Mouse (Mus musculus) liver, embryonic 11.5 days (tissue): ENCODE measurements at regions not wholly inside any gene's neighbourhood (a gene's known extent, or its start where the extent isn't known, plus 50 kb on each side); places are given as distances from the start of the nearest gene placed in this dataset.

Experiments used
- ATAC-seq: fragments of 200-750 bp; cut with Nextera tagmentation; replicated peaks from 2 replicates; pipeline ENCODE4 v1.8.0; 2017; ENCODE audit warnings: moderate number of reproducible peaks, mild to moderate bottlenecking, moderate TSS enrichment, moderate library complexity; ENCODE audit not compliant: low FRiP score
- DNase-seq: peaks from one replicate; pipeline ENCODE4 v3.0.0-alpha.2; 2017; ENCODE audit warnings: low spot score
- H3K27ac ChIP-seq: fragments of 300-500 bp; sonication (generic); 2 replicates; pipeline ENCODE4 v1.5.1; 2014; ENCODE audit warnings: mild to moderate bottlenecking, low read depth, low read length, control low read depth
- H3K27me3 ChIP-seq: fragments of 300-500 bp; sonication (generic); replicated peaks from 2 replicates; pipeline ENCODE4 v1.6.1; 2014; ENCODE audit warnings: low read length, mixed read lengths; ENCODE audit not compliant: control insufficient read depth, insufficient read depth
- H3K36me3 ChIP-seq: fragments of 300-500 bp; sonication (generic); 2 replicates; pipeline ENCODE4 v1.6.1; 2014; ENCODE audit warnings: mild to moderate bottlenecking, low read length, moderate library complexity, mixed read lengths; ENCODE audit not compliant: control insufficient read depth, insufficient read depth
- H3K4me1 ChIP-seq: fragments of 300-500 bp; sonication (generic); replicated peaks from 2 replicates; pipeline ENCODE4 v1.6.1; 2014; ENCODE audit warnings: low read length, mixed read lengths; ENCODE audit not compliant: control insufficient read depth, insufficient read depth
- H3K4me2 ChIP-seq: fragments of 300-500 bp; sonication (generic); 2 replicates; pipeline ENCODE4 v1.6.1; 2014; ENCODE audit warnings: mild to moderate bottlenecking, control low read depth, moderate library complexity
- H3K4me3 ChIP-seq: fragments of 300-500 bp; sonication (generic); 2 replicates; pipeline ENCODE4 v1.5.1; 2014; ENCODE audit warnings: low read depth, low read length, control low read depth
- H3K9ac ChIP-seq: fragments of 300-500 bp; sonication (generic); 2 replicates; pipeline ENCODE4 v1.6.1; 2014; ENCODE audit warnings: low read depth, low read length, control low read depth
- H3K9me3 ChIP-seq: fragments of 300-500 bp; sonication (generic); 2 replicates; pipeline ENCODE4 v1.6.1; 2016; ENCODE audit warnings: low read length, inconsistent platforms, mixed read lengths; ENCODE audit not compliant: control insufficient read depth
- WGBS: fragments of 180-500 bp; shearing (Covaris S2); extraction: QIAGEN DNeasy Blood & Tissue Kit; methylation state at CpG from one replicate; pipeline ENCODE4 v1.1.7; 2014; 5-methylcytosine and 5-hydroxymethylcytosine counted together

DNA sequence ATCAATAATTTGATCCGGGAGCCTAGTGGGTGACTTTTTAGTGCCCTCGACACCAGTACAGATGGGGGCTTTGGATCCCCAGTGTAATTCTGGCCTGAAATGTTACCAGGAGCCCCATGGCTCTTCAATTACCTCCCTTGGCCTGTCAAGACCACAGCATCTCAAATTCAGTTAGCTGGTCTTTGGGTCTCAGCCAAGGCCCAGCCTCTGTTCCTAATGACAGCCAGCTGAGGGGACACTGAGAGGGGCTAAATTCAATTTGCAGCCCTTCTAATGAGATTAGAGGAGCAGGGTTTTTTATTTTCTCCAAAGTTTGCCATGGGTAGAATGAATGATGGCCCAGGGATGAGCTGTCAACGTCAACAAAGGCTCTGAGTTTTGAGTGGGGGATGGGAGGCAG is 109.9 kb upstream of the Tbx20 start:
- Histone ChIP-seq H3K4me1 (no peaks in the 10 kb centered on the region; the same call in 1 of the 2 replicates), H3K4me2 (no peak overlapping the region), H3K9ac (no peak overlapping the region), H3K4me3 (no peak overlapping the region), H3K27ac (no peak overlapping the region), H3K36me3 (no peaks in the 10 kb centered on the region), H3K9me3 (no peaks in the 10 kb centered on the region), H3K27me3 (no peaks in the 10 kb centered on the region)
- DNase-seq (no peak), ATAC-seq (no peak)
- 53% methylated on average over 3 of the region's 3 CpGs for WGBS

DNA sequence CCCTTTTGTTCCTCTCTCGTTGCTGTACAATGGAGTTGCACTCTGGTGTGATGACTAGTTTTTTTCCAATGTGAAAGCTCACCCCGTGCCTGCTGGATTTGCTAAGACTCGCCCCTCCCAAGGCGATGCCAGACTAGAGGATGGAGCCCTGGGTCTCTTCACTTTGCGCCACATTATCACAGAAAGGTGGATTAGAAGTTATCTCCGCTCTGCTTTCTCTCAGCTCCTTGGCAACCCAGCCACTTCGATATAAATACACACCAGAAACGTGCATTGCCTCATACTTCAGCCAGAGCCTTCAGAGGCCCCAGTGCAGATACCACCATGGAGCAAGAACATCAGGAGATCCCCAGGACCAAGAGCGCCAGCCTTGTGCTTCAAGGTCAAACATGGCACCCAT is 114.2 kb upstream of the Tbx20 start:
- H3K9ac ChIP-seq: no peak overlapping the region
- 56% methylated on average over 9 of the region's 9 CpGs for WGBS
- no peaks in the 10 kb centered on the region for H3K27me3 ChIP-seq
- no peaks in the 10 kb centered on the region for H3K36me3 ChIP-seq
- no peak overlapping the region for H3K4me3 ChIP-seq
- H3K27ac ChIP-seq: no peak overlapping the region
- no peak for ATAC-seq
- no peak overlapping the region for H3K4me2 ChIP-seq
- DNase-seq: no peak
- no peaks in the 10 kb centered on the region; the same call in 1 of the 2 replicates for H3K4me1 ChIP-seq
- H3K9me3 ChIP-seq: no peaks in the 10 kb centered on the region

DNA sequence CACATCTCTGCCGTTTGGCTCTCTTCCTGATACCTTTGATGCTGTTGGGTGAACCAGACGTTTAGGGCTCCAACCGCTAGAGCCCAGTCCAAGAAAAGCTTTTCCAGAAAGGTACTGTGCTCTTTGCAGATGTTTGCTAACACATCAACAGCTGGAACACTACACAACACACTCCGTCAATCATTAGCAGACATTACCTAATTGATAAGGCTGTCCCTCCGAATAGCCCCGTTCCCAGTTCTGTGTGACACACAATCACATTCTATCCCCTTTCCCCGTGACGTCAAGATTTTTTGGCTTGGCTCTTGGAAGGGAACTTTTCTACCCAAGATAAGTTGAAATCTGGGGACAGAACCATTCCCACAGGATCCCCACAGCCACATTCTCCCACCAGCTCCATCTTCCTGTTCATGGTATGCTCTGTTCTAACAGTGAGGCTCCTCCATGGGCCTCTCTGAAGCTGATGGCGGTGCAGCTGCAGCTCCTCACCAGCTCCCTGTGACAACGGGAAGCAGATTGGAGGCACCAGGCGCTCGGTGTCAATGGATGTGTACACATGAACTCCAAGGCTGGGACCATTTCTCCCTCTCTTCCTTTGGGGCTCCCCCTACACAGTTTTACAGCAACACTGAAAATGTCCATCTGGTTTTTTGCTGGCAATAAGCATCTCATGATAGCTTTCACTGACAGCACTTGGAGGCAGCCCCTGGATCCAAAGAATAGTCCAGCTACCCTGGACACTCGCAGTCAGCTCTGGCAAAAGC is 122.6 kb upstream of the Tbx20 start:
- Histone ChIP-seq H3K9ac (no peak overlapping the region), H3K4me1 (0 out of 2 replicates have a peak, but pooled peaks cover 2% of the 10 kb centered on the region), H3K27ac (no peak overlapping the region), H3K27me3 (no peaks in the 10 kb centered on the region), H3K4me3 (no peak overlapping the region), H3K4me2 (no peak overlapping the region), H3K36me3 (no peaks in the 10 kb centered on the region), H3K9me3 (no peaks in the 10 kb centered on the region)
- WGBS: 65% methylated on average over 13 of the region's 13 CpGs
- ATAC-seq (no peak), DNase-seq (no peak)

DNA sequence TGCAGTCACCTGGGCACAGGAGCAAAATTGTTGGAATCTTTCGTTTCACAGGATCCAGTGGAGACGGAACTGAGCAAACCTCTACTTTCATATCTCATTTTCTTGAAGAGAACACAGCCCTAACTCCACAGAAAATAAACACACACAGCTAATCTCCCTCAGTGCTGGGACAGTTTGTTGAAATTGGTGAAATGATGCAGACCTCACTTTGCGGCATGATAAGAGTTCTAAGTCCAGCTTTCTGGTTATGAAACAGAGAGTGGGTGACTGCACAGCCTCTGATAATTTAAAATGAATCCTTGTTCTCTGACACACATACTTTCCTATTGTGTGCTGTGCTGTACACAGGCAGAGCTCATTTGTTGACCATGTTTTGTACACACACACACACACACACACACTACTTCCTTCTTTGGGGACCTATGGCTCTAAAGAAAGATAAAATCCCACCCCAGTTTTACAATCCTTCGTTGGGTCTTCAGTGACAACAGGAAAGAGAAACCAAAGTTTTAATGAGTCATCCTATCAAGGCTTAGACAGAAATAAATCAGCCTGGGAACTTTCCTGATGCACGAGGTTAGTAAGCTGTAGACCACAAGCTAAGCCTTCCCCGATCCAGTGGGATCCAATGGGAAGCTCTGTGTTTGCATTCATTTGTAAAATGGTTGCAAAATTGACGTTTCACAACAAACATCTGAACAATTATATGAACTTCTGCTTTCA is 125.3 kb upstream of the Tbx20 start:
- Histone ChIP-seq H3K36me3 (no peaks in the 10 kb centered on the region), H3K27me3 (no peaks in the 10 kb centered on the region), H3K4me1 (0 out of 2 replicates have a peak, but pooled peaks cover 2% of the 10 kb centered on the region), H3K9ac (no peak overlapping the region), H3K4me3 (no peak overlapping the region), H3K4me2 (no peak overlapping the region), H3K9me3 (no peaks in the 10 kb centered on the region), H3K27ac (no peak overlapping the region)
- peak; percentile 39; the same call in 1 of the 2 replicates for ATAC-seq
- DNase-seq: no peak
- 46% methylated on average over 7 of the region's 7 CpGs for WGBS

DNA sequence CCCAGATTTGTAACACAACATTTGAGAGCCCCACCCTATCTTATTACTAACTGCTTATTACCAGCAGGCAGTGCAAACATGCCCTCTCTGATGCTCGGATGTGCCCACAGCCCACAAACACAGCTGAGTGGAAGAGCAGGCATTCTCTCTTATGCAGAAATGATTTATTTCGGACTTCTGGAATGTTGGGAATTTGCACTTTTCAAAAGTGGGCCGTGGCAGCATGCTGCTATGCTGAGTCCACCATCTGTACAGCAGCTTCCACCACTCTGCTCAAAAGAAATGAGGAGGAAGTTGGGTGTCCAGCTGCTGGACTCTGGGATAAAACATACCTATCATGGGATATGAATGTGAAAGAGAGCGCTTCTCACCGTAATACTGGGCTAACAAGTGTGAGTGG is 129.6 kb upstream of the Tbx20 start:
- ATAC-seq (no peak), DNase-seq (no peak)
- no peak overlapping the region for H3K9ac ChIP-seq
- no peak overlapping the region for H3K27ac ChIP-seq
- H3K27me3 ChIP-seq: no peaks in the 10 kb centered on the region
- 74% methylated on average over 5 of the region's 5 CpGs for WGBS
- no peak overlapping the region for H3K4me2 ChIP-seq
- no peaks in the 10 kb centered on the region for H3K9me3 ChIP-seq
- 0 out of 2 replicates have a peak, but pooled peaks cover 2% of the 10 kb centered on the region for H3K4me1 ChIP-seq
- no peaks in the 10 kb centered on the region for H3K36me3 ChIP-seq
- H3K4me3 ChIP-seq: no peak overlapping the region

DNA sequence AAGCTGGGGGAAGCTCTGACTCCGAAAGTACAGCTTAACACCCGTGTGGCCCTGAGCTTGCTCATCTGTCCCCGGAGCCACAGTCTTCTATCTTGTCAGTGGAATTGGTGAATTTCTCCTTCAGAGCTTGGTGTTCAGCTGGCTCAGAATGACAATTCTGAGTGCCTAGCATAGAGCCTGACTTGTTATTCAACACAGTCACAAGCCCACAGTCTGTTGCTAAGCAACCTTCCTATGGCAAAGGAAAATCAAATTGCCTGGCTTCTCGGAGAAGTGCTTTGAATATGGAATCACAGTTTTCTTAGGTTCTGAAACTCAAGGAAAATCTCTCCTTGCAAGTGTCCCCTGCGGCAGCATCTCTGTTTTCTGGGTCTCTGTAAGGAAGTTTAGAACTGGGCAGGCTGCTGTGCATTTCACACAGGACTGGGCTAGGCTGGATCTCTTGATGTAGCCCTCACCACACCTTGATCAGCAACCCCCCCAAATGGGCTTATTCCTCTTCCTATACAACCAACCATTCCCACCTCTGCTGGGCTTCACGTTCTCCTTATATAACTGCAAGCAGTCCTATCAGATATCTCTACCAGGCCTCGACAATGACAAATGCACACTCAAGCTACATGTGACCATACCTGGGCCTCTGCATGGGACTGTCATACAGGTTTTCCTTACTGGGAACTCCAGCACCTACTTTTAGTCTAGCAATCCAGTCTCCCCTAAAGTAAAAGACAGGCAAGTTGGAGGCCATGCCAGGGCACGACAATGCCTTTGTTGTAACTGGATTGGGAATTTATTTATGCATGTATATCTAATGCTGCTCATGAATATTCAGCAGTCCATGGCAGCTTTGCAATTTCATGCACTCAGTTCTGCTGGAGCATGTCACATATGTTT is 135.2 kb upstream of the Tbx20 start:
- 65% methylated on average over 8 of the region's 8 CpGs for WGBS
- Histone ChIP-seq H3K9ac (no peak overlapping the region), H3K36me3 (no peaks in the 10 kb centered on the region), H3K27me3 (no peaks in the 10 kb centered on the region), H3K4me1 (no peaks in the 10 kb centered on the region), H3K4me3 (no peak overlapping the region), H3K27ac (no peak overlapping the region), H3K4me2 (no peak overlapping the region), H3K9me3 (no peaks in the 10 kb centered on the region)
- ATAC-seq: no peak
- DNase-seq: no peak

DNA sequence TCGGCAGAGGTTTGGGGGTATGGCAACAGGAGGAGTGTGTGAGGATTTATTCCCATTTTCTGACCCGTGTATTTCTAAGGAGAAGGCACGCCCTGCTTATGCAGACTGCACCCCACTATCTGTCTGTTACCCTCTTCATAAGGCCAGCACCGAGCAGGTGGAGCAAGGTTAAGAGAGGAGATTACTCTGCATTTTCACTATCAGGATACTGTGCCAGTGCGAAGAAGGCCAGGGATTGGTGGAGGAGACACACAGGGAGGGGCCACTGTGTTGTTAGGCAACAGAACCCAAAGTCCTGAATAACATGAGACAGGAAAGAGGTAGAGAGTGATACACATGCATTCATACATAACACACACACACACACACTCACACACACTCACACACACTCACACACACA is 136.6 kb upstream of the Tbx20 start:
- Histone ChIP-seq H3K36me3 (no peaks in the 10 kb centered on the region), H3K27ac (no peak overlapping the region), H3K4me3 (no peak overlapping the region), H3K4me2 (no peak overlapping the region), H3K4me1 (no peaks in the 10 kb centered on the region), H3K9ac (no peak overlapping the region), H3K27me3 (no peaks in the 10 kb centered on the region), H3K9me3 (no peaks in the 10 kb centered on the region)
- ATAC-seq (peak; percentile 95), DNase-seq (no peak)
- 58% methylated on average over 5 of the region's 5 CpGs for WGBS

DNA sequence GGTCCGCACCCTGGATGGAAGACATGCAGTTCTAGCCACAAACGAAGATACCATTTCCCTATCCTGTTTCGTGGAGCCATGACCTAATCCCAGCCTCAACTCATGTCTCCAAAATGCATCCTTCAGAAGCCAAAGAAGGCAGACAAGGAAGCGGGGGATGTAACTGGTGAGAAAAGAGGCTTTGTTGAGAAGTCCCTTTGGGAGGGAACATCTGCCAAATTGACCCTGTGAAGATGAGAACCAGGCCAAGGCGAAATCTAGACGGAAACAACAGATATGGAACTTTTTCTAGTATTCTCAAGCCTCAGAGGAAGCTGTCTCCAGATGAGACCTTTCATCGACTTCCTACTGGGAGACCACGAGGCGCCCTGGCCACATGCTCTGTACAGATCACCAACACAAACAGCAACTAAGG is 145.9 kb upstream of the Tbx20 start:
- ATAC-seq: no peak
- Histone ChIP-seq H3K9me3 (no peaks in the 10 kb centered on the region), H3K27ac (no peak overlapping the region), H3K36me3 (no peaks in the 10 kb centered on the region), H3K4me2 (no peak overlapping the region), H3K27me3 (no peaks in the 10 kb centered on the region), H3K9ac (no peak overlapping the region), H3K4me3 (no peak overlapping the region), H3K4me1 (peaks cover 3% of the 10 kb centered on the region; the same call in 1 of the 2 replicates)
- no peak for DNase-seq
- WGBS: 61% methylated on average over 9 of the region's 9 CpGs
